Mouse (Mus musculus): ENCODE results near the gene Cyp4f14. TPM values are rescaled to one million over a fixed set of nuclear protein-coding genes. Genes with fewer than 3 reads are reported as not detected.

The Cyp4f14 gene
- polyA plus RNA-seq, 1 experiment from 2014 or later = not detected

DNA sequence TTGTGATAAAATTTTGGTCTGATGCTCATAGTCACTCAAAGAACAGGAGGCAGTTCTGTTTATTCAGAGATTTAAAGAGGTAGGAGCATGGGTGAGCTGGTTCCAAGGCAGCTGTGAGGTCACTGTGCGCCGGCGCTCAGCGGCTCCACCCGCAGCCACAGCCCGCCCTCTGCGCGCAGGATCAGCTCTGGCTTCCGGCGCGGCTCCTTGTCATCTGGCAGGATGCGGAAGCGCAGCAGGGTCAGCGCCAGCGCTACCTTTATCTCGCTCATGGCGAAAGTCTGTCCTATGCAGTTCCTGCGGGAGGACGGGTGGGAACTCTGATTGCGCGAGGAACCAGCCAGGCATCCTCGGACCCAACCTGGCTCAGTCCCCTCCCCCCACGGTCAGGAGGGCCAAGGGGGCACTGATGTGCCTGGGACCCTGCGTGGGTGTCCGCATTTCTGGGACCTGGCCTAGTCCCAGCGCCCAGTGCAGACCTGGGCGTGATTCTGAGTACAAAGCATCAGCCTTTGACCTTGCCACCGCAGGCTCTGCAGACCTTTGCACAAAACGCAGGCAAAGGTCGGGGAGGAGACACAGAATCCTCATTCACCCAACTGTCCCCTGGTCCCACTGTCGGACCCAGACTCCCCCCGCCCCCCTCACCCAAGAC, 7.6 kb upstream of the Cyp4f14 start:
- Histone ChIP-seq H3K4me1 (replicated peaks) (peaks cover 12% of the 10 kb centered on the region), H3K9me3 (peaks cover 14% of the 10 kb centered on the region), H3K27ac (peak overlapping the region; percentile 91), H3K27me3 (ENCODE audit: insufficient read depth, poor library complexity, severe bottlenecking) (peaks cover 7% of the 10 kb centered on the region; the same call in 1 of the 2 replicates), H3K4me3 (peak overlapping the region; percentile 67), H3K36me3 (no peaks in the 10 kb centered on the region)
- WGBS = 17% methylated on average over 32 of the region's 32 CpGs
- DNase-seq (ENCODE audit: low spot score) = peak; percentile 83

DNA sequence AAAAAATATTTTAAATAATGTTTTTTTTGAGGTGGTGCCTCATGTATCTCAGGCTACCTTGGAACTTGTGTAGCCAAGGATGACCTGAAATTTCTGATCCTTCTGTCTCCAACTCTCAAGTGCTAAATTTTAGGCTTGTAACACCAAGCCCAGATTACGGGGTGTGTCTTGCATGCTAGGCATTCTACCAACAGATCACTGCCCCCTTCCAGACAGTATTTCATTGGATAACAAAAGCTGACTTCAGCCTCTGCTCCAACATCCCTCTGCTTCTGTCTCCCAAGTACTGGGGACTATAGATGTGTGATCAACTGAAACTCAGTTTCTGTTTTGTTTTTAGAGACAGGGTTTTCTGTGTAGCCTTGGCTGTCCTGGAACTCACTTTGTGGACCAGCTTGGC, 6.5 kb upstream of the Cyp4f14 start:
- Histone ChIP-seq H3K27me3 (ENCODE audit: insufficient read depth, poor library complexity, severe bottlenecking) (peaks cover 7% of the 10 kb centered on the region; the same call in 1 of the 2 replicates), H3K4me3 (no peak overlapping the region), H3K4me1 (replicated peaks) (peaks cover 12% of the 10 kb centered on the region), H3K9me3 (peaks cover 14% of the 10 kb centered on the region), H3K36me3 (no peaks in the 10 kb centered on the region), H3K27ac (no peak overlapping the region)
- DNase-seq (ENCODE audit: low spot score) = no peak
- 92% methylated on average over 1 of the region's 1 CpGs for WGBS

GRCm38 (mm10) chr17:32919123-32919522, 2.0 kb upstream of the Cyp4f14 start:
- H3K27ac ChIP-seq = no peak overlapping the region
- no peaks in the 10 kb centered on the region for H3K36me3 ChIP-seq
- no peaks in the 10 kb centered on the region for H3K27me3 ChIP-seq (ENCODE audit: insufficient read depth, poor library complexity, severe bottlenecking)
- no peak overlapping the region for H3K4me3 ChIP-seq
- 0 out of 2 replicates have a peak, but pooled peaks cover under 1% of the 10 kb centered on the region for H3K4me1 ChIP-seq (replicated peaks)
- H3K9me3 ChIP-seq = peaks cover 14% of the 10 kb centered on the region
- no peak for DNase-seq (ENCODE audit: low spot score)
- WGBS = 87% methylated on average over 2 of the region's 2 CpGs

GRCm38 (mm10) chr17:32916075-32916474, 1.1 kb downstream of the Cyp4f14 start:
- Histone ChIP-seq H3K9me3 (peaks cover 8% of the 10 kb centered on the region), H3K27me3 (ENCODE audit: insufficient read depth, poor library complexity, severe bottlenecking) (no peaks in the 10 kb centered on the region), H3K4me3 (no peak overlapping the region), H3K4me1 (replicated peaks) (no peaks in the 10 kb centered on the region), H3K27ac (no peak overlapping the region), H3K36me3 (no peaks in the 10 kb centered on the region)
- no peak for DNase-seq (ENCODE audit: low spot score)
- WGBS = 77% methylated on average over 1 of the region's 1 CpGs

GRCm38 (mm10) chr17:32906172-32906571, 11.0 kb downstream of the Cyp4f14 start:
- Histone ChIP-seq H3K4me3 (no peak overlapping the region), H3K27me3 (ENCODE audit: insufficient read depth, poor library complexity, severe bottlenecking) (peaks cover 10% of the 10 kb centered on the region; the same call in 1 of the 2 replicates), H3K9me3 (no peaks in the 10 kb centered on the region), H3K4me1 (replicated peaks) (0 out of 2 replicates have a peak, but pooled peaks cover 4% of the 10 kb centered on the region), H3K36me3 (no peaks in the 10 kb centered on the region), H3K27ac (no peak overlapping the region)
- no peak for DNase-seq (ENCODE audit: low spot score)
- 77% methylated on average over 10 of the region's 10 CpGs for WGBS

DNA sequence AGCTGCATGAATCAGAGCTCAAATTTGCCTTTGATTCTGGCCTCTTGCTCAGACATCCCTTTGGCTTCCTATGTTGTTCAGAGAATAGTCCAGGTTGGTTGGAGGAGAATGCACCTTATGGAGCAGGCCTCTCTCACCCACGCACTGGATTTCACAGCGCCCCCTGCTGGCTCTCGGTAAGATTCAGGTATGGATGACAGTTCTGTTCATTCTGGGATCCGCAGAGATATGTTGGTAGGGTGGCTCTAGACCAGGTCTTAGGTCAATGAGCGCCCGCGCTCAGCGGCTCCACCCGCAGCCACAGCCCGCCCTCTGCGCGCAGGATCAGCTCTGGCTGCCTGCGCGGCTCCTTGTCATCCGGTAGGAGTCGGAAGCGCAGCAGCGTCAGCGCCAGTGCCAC, 11.9 kb downstream of the Cyp4f14 start:
- Histone ChIP-seq H3K4me1 (replicated peaks) (0 out of 2 replicates have a peak, but pooled peaks cover 4% of the 10 kb centered on the region), H3K4me3 (no peak overlapping the region), H3K27ac (no peak overlapping the region), H3K9me3 (no peaks in the 10 kb centered on the region), H3K27me3 (ENCODE audit: insufficient read depth, poor library complexity, severe bottlenecking) (peaks cover 10% of the 10 kb centered on the region; the same call in 1 of the 2 replicates), H3K36me3 (no peaks in the 10 kb centered on the region)
- WGBS = 13% methylated on average over 19 of the region's 19 CpGs
- DNase-seq (ENCODE audit: low spot score) = peak; percentile 43

DNA sequence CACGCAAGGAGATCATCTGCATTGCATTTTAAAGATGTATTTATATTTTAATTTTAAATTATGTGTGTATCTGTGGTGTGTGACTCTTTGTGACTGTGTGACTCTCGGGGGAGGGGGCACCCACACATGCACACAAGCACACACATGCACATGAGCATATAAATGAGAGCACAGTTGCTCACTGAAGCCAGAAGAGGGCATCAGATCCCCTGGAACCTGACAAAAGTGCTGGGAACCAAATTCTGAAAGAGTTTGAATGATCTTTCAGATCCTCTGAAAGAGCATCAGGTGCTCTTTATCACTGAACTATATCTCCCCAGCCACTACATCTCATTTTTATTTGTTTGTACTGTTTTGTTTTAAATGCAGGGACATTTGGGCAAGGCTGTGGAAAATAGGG, 12.7 kb downstream of the Cyp4f14 start:
- WGBS = 74% methylated on average over 2 of the region's 2 CpGs

GRCm38 (mm10) chr17:32901751-32902525, 15.2 kb downstream of the Cyp4f14 start:
- Histone ChIP-seq H3K4me3 (no peak overlapping the region), H3K4me1 (replicated peaks) (0 out of 2 replicates have a peak, but pooled peaks cover 4% of the 10 kb centered on the region), H3K27me3 (ENCODE audit: insufficient read depth, poor library complexity, severe bottlenecking) (peaks cover 10% of the 10 kb centered on the region; the same call in 1 of the 2 replicates), H3K9me3 (no peaks in the 10 kb centered on the region), H3K36me3 (no peaks in the 10 kb centered on the region), H3K27ac (no peak overlapping the region)
- 77% methylated on average over 1 of the region's 1 CpGs for WGBS
- DNase-seq (ENCODE audit: low spot score) = no peak

More for the DNA sequence above, 12.7 kb downstream of the Cyp4f14 start:
- no peak overlapping the region for H3K4me3 ChIP-seq
- no peaks in the 10 kb centered on the region for H3K36me3 ChIP-seq
- peaks cover 10% of the 10 kb centered on the region; the same call in 1 of the 2 replicates for H3K27me3 ChIP-seq (ENCODE audit: insufficient read depth, poor library complexity, severe bottlenecking)
- no peaks in the 10 kb centered on the region for H3K9me3 ChIP-seq
- H3K27ac ChIP-seq = no peak overlapping the region
- DNase-seq (ENCODE audit: low spot score) = no peak
- 0 out of 2 replicates have a peak, but pooled peaks cover 4% of the 10 kb centered on the region for H3K4me1 ChIP-seq (replicated peaks)

GRCm38 (mm10) chr17:32895421-32895820, 21.7 kb downstream of the Cyp4f14 start:
- WGBS = 93% methylated on average over 4 of the region's 4 CpGs
- H3K4me1 ChIP-seq (replicated peaks) = peaks cover 5% of the 10 kb centered on the region

DNA sequence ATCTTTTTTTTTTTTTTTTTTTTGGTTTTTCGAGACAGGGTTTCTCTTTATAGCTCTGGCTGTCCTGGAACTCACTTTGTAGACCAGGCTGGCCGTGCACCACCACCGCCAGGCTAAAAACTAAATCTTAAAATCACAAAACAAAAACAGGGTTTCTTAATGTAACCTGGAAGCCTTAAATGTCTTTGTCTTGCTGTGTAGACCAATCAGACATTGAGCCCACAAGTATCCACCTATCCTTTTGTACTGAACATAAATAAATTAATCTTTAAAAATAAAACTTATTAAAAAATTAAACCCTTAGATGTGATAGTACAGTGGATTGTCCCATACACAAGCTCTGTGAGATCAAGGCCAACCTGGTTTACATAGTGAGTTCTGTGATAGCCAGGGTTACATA, 23.2 kb downstream of the Cyp4f14 start:
- no peak for DNase-seq (ENCODE audit: low spot score)
- Histone ChIP-seq H3K27ac (no peak overlapping the region), H3K36me3 (no peaks in the 10 kb centered on the region), H3K4me3 (no peak overlapping the region), H3K9me3 (no peaks in the 10 kb centered on the region), H3K4me1 (replicated peaks) (peaks cover 16% of the 10 kb centered on the region), H3K27me3 (ENCODE audit: insufficient read depth, poor library complexity, severe bottlenecking) (no peaks in the 10 kb centered on the region)
- WGBS = 81% methylated on average over 3 of the region's 3 CpGs

More at GRCm38 (mm10) chr17:32895421-32895820, 21.7 kb downstream of the Cyp4f14 start:
- H3K4me3 ChIP-seq = no peak overlapping the region
- no peaks in the 10 kb centered on the region for H3K27me3 ChIP-seq (ENCODE audit: insufficient read depth, poor library complexity, severe bottlenecking)
- no peak overlapping the region for H3K27ac ChIP-seq
- DNase-seq (ENCODE audit: low spot score) = no peak
- no peaks in the 10 kb centered on the region for H3K9me3 ChIP-seq
- no peaks in the 10 kb centered on the region for H3K36me3 ChIP-seq

- peak within 1 kb of the TSS; percentile 92 for H3K27ac ChIP-seq
- peaks cover 16% of the 10 kb centered on the region for H3K4me1 ChIP-seq (replicated peaks)
- peak; percentile 88 for DNase-seq (ENCODE audit: low spot score)
- 14% methylated on average over 33 of the region's 33 CpGs for whole genome bisulfite sequencing
- no peaks in the 10 kb centered on the region for H3K9me3 ChIP-seq
- H3K4me3 ChIP-seq = peak within 1 kb of the TSS; percentile 82
- no peaks in the 10 kb centered on the region for H3K27me3 ChIP-seq (ENCODE audit: insufficient read depth, poor library complexity, severe bottlenecking)
- peaks cover 18% of the 10 kb centered on the region for H3K36me3 ChIP-seq
Observed at GRCm38 (mm10) chr17:32891239-32892180, 25.6 kb downstream of the Cyp4f14 start, which contains the start of gene Zfp870. TSS of gene Zfp870 (minus strand) at chr17:32891642.

DNA sequence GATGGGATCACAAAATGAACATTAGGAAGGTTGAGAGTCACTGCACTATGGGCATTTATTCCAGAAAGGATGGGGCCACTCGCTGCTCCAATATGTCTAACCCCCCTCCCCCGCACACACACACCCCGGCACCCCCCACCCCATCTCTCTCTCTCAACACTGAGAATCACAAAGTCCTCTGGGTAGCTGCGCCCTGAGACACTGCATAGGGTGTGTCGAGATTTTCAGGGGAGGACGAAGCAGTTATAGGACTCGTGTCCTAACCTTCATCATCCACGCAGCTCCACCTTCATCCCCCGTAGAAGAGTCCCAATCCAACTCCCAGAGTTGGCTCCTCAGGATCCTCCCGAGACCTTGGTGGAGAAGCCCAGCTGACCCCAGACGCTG, 26.3 kb downstream of the Cyp4f14 start:
- 6% methylated on average over 11 of the region's 11 CpGs for WGBS
- no peaks in the 10 kb centered on the region for H3K27me3 ChIP-seq (ENCODE audit: insufficient read depth, poor library complexity, severe bottlenecking)
- H3K9me3 ChIP-seq = no peaks in the 10 kb centered on the region
- peaks cover 16% of the 10 kb centered on the region for H3K4me1 ChIP-seq (replicated peaks)
- peak overlapping the region; percentile 92 for H3K27ac ChIP-seq
- DNase-seq (ENCODE audit: low spot score) = no peak
- peak overlapping the region; percentile 82 for H3K4me3 ChIP-seq
- peaks cover 23% of the 10 kb centered on the region for H3K36me3 ChIP-seq

Data from hindbrain, embryonic 10.5 days (tissue).